Mouse (Mus musculus) limb, embryonic 11.5 days (tissue): ENCODE data around the gene Clpp. TPM values are rescaled to one million over a fixed set of nuclear protein-coding genes. Genes with fewer than 3 reads are reported as not detected.

Source experiments
- ATAC-seq: fragments of 200-750 bp; cut with Nextera tagmentation; 2 replicates; pipeline ENCODE4 v1.8.0; 2017; ENCODE audit warnings: low read depth; ENCODE audit not compliant: insufficient number of reproducible peaks, low FRiP score, low TSS enrichment
- DNase-seq: peaks from one replicate; pipeline ENCODE4 v3.0.0-alpha.2; 2015; ENCODE audit warnings: low spot score
- H3K27ac ChIP-seq: fragments of 300-500 bp; sonication (generic); replicated peaks from 2 replicates; pipeline ENCODE4 v1.5.1; 2014; ENCODE audit warnings: low read depth, mild to moderate bottlenecking, low read length
- H3K27me3 ChIP-seq: fragments of 300-500 bp; sonication (generic); 2 replicates; pipeline ENCODE4 v1.6.1; 2014; ENCODE audit warnings: mild to moderate bottlenecking, low read length, mixed read lengths; ENCODE audit not compliant: control insufficient read depth, insufficient read depth
- H3K36me3 ChIP-seq: fragments of 300-500 bp; sonication (generic); 2 replicates; pipeline ENCODE4 v1.6.1; 2014; ENCODE audit warnings: mild to moderate bottlenecking, low read length, moderate library complexity, mixed read lengths; ENCODE audit not compliant: control insufficient read depth, insufficient read depth
- H3K4me1 ChIP-seq: fragments of 300-500 bp; sonication (generic); 2 replicates; pipeline ENCODE4 v1.6.1; 2014; ENCODE audit warnings: low read length, mixed read lengths; ENCODE audit not compliant: control insufficient read depth, insufficient read depth
- H3K4me2 ChIP-seq: fragments of 300-500 bp; sonication (generic); 2 replicates; pipeline ENCODE4 v1.6.1; 2014; ENCODE audit warnings: low read depth, mild to moderate bottlenecking, moderate library complexity; ENCODE audit not compliant: severe bottlenecking
- H3K4me3 ChIP-seq: fragments of 300-500 bp; sonication (generic); 2 replicates; pipeline ENCODE4 v1.5.1; 2014; ENCODE audit warnings: low read depth, low read length
- H3K9ac ChIP-seq: fragments of 300-500 bp; sonication (generic); 2 replicates; pipeline ENCODE4 v1.6.1; 2014; ENCODE audit warnings: mild to moderate bottlenecking, low read length
- H3K9me3 ChIP-seq: fragments of 300-500 bp; sonication (generic); 2 replicates; pipeline ENCODE4 v1.6.1; 2016; ENCODE audit warnings: low read length; ENCODE audit not compliant: control insufficient read depth
- WGBS: fragments of 180-500 bp; shearing (Covaris S2); extraction: QIAGEN DNeasy Blood & Tissue Kit; methylation state at CpG from one replicate; pipeline ENCODE4 v1.1.7; 2014; 5-methylcytosine and 5-hydroxymethylcytosine counted together
- polyA plus RNA-seq: library from polyadenylated mRNA; unstranded; fragments of >200 nt; fragmentation: Nextera tagmentation; extraction: Ambion mirVana; gene quantifications from 2 replicates; pipeline ENCODE4 v1.2.1, GENCODE M21; 2014

The Clpp gene
- polyA plus RNA-seq, 1 experiment from 2014 or later: 159 TPM

DNA sequence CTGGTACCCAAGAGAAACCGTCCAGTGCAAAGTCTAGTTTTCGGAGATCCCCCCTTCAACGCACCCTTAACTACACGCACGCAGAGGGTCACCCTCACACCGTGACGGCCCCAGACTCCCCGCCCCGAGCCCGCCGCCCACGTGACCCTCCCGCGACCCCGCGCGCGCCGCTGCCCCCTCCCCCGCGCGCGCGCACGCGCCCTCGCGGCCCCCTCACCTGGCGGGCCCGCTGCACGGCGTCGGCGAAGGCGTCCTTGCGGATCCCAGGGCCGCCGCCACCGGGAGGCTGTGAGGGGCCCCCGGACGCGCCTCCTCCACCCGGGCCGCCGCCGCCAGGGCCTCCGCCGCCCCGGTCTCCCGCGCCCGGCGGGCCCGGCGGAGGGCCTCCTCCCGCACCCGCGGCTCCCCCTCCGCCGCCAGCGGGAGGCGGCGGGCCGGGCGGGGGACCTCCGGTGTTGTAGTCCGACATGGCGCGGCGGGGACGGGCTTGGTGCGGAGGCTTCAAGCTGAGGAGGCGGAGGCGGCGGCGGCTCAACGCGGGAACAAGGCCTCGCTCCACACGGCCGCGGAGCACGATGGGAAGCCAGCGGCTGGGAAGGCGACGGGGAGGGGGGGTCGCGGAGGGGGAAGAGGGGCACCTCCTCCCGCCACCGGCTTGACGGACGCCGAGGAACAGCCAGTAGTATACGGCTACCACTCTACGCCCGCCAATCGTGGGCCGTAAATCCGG lies 41.0 kb downstream of the Clpp start, which contains the start of gene Khsrp:
Gene Khsrp, minus strand, starts transcription at position 592 of the 730 bp plus-strand sequence.
- Histone ChIP-seq H3K27ac (peak within 1 kb of the TSS; percentile 91), H3K36me3 (peaks cover 15% of the 10 kb centered on the region; the same call in 1 of the 2 replicates), H3K9ac (peak within 1 kb of the TSS; percentile 99), H3K4me2 (peak within 1 kb of the TSS; percentile 97), H3K4me1 (peaks cover 8% of the 10 kb centered on the region), H3K9me3 (no peaks in the 10 kb centered on the region), H3K27me3 (no peaks in the 10 kb centered on the region), H3K4me3 (peak within 1 kb of the TSS; percentile 75)
- under 1% methylated on average over 89 of the region's 99 CpGs for WGBS
- DNase-seq: peak; percentile 69
- no peak for ATAC-seq

DNA sequence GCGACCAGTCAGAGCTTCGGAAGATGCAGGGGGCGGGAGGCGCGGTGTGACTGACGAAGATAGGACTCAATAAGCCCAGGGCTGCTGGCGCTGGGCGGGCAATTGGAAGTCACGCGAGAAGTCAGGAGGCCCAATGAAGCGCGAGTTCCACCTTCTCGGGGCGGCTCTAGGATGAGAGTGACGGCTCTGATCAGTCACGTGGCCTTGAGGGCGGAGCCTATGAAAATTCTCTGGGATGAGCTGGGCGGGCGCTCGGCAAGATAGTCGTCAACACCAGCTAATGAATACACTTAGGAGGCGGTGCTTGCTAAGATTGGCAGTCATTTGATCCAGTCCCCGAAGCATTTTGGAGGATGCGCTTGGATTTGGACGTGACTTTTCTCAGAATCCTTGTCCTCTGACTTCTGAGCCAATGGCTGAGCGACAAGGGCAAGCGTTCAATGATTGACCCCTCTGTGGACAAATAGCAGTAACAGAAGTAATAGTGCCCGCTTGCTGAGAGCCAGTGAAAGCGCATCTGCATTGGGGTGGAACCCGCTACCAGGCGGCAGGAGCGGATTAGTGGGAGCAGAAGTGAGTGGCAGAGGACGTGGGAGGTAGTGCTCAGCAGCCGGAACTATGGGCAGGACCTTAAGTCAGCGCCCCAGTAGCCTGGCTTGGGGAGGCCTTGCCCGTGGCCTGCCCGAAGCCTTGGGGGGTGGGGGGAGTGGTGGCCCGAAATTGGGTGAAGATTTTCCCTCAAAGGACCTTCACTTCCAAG lies 41.7 kb downstream of the Clpp start:
- Histone ChIP-seq H3K4me2 (peak overlapping the region; percentile 44), H3K4me1 (peaks cover 8% of the 10 kb centered on the region), H3K9me3 (no peaks in the 10 kb centered on the region), H3K27ac (0 out of 2 replicates have a peak overlapping the region, but pooled peaks have one; percentile 25), H3K4me3 (peak overlapping the region; percentile 75), H3K9ac (peak overlapping the region; percentile 24; the same call in 1 of the 2 replicates), H3K36me3 (peaks cover 12% of the 10 kb centered on the region; the same call in 1 of the 2 replicates), H3K27me3 (no peaks in the 10 kb centered on the region)
- ATAC-seq (peak; percentile 96), DNase-seq (peak; percentile 98)
- 1% methylated on average over 38 of the region's 38 CpGs for WGBS

DNA sequence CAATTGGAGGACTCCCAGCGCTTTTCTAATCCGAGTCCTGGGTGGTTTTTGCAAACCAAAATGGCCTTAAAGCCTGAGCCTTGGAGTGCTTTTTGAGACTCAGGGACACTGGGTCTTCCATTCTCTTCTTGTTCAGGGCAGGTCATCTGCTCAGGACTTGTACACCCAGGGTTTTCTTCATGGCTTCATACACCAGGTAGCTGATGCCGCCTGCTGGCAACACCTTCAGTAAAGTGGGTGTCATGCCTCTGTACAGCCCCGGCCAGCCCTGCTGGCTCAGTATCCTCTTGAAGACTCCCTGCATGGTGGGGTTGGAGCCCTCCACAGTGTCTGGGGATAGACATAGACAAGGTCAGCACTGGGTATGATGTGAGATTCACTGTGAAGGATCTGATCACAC lies 42.7 kb downstream of the Clpp start:
- Histone ChIP-seq H3K4me1 (peaks cover 8% of the 10 kb centered on the region), H3K4me2 (no peak overlapping the region), H3K9me3 (no peaks in the 10 kb centered on the region), H3K36me3 (peaks cover 7% of the 10 kb centered on the region; the same call in 1 of the 2 replicates), H3K27me3 (no peaks in the 10 kb centered on the region), H3K9ac (no peak overlapping the region), H3K27ac (no peak overlapping the region), H3K4me3 (no peak overlapping the region)
- no peak for DNase-seq
- WGBS: 85% methylated on average over 4 of the region's 4 CpGs
- ATAC-seq: no peak

DNA sequence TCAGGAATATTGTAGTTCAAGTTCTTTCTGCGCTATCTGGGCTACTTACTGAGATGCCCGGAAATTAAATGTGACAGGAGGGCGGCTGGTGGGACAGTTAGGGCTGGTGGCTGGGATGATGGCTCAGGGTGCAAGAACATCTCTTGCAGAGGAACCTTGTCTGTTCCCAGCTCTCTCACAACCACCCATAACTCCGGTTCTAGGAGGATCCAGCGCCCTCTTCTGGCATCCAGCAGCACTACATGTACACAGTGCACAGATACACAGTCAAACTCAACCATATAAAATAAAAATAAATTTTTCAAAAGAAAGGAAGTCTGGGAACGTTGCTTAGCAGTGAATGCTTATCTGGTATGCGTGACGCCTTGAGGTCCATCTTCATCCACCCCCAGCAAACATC lies 48.9 kb downstream of the Clpp start:
- DNase-seq (no peak), ATAC-seq (no peak)
- no peaks in the 10 kb centered on the region for H3K36me3 ChIP-seq
- H3K4me1 ChIP-seq: no peaks in the 10 kb centered on the region
- H3K4me2 ChIP-seq: no peak overlapping the region
- no peak overlapping the region for H3K27ac ChIP-seq
- H3K27me3 ChIP-seq: peaks cover 8% of the 10 kb centered on the region; the same call in 1 of the 2 replicates
- no peak overlapping the region for H3K4me3 ChIP-seq
- H3K9me3 ChIP-seq: no peaks in the 10 kb centered on the region
- WGBS: 39% methylated on average over 8 of the region's 8 CpGs
- H3K9ac ChIP-seq: no peak overlapping the region

DNA sequence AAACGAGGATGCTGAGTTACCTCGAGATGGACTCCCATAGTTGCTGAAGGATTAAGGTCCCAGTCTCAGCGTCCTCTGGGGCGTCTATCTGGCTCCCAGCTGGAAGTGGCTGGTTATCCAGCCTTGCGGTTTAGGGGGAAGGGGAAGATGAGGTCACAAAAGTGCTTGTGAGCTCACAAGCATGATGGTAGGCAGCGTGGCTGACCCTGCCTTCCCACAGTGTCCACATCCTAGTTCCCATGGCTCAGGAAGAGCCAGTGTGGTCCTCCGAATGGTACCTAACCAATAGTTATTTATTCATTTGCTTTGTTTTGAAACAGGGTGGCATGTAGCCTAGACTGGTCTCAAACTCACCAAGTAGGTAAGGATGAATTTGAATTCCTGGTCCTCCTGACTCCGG lies 51.4 kb downstream of the Clpp start, which contains the start of gene Slc25a41:
Gene Slc25a41, minus strand, starts transcription at position 101 of the 400 bp plus-strand sequence.
- WGBS: 76% methylated on average over 8 of the region's 8 CpGs
- H3K36me3 ChIP-seq: no peaks in the 10 kb centered on the region
- no peak for ATAC-seq

More for the DNA sequence above, 51.4 kb downstream of the Clpp start, which contains the start of gene Slc25a41:
- Histone ChIP-seq H3K4me3 (no peak within 1 kb of the TSS), H3K9me3 (no peaks in the 10 kb centered on the region), H3K9ac (no peak within 1 kb of the TSS), H3K4me1 (no peaks in the 10 kb centered on the region), H3K27me3 (peaks cover 8% of the 10 kb centered on the region; the same call in 1 of the 2 replicates), H3K27ac (no peak within 1 kb of the TSS), H3K4me2 (no peak within 1 kb of the TSS)
- no peak for DNase-seq

Other genes with a start within 250 kb of the Clpp start
- 19.0 and 19.9 TPM in 2 replicates for gene Nrtn, start 232.8 kb upstream of the Clpp start, polyA plus RNA-seq
- 37.3 and 38.2 TPM in 2 replicates for gene Dus3l, start 225.5 kb upstream of the Clpp start, polyA plus RNA-seq
- gene Prr22, start 220.1 kb upstream of the Clpp start, polyA plus RNA-seq: 1.2 TPM in 2 replicates
- gene Rfx2, start 159.3 kb upstream of the Clpp start, polyA plus RNA-seq: 2.7 and 2.9 TPM in 2 replicates
- gene Acsbg2, start 115.9 kb upstream of the Clpp start, polyA plus RNA-seq: not detected in 2 replicates
- 0.40 and 0.50 TPM in 2 replicates for gene 1700061G19Rik, start 114.8 kb upstream of the Clpp start, polyA plus RNA-seq
- gene Mllt1, start 54.9 kb upstream of the Clpp start, polyA plus RNA-seq: 33.6 and 43.1 TPM in 2 replicates
- not detected in 2 replicates for gene Acer1, start 8.2 kb upstream of the Clpp start, polyA plus RNA-seq
- gene Alkbh7, start 7.0 kb downstream of the Clpp start, polyA plus RNA-seq: 40.2 and 42.1 TPM in 2 replicates
- gene Pspn, start 9.7 kb downstream of the Clpp start, polyA plus RNA-seq: 0.72 TPM in 1 of 2 replicates, not detected in the other
- gene Gtf2f1, start 21.0 kb downstream of the Clpp start, polyA plus RNA-seq: 73.8 and 76.6 TPM in 2 replicates
- gene Gm17949, start 21.2 kb downstream of the Clpp start, polyA plus RNA-seq: 0.21 and 0.37 TPM in 2 replicates
- gene Khsrp, start 41.2 kb downstream of the Clpp start, polyA plus RNA-seq: 48.4 and 48.7 TPM in 2 replicates
- not detected in 2 replicates for gene Slc25a41, start 51.3 kb downstream of the Clpp start, polyA plus RNA-seq
- gene Crb3, start 68.8 kb downstream of the Clpp start, polyA plus RNA-seq: 1.0 and 1.1 TPM in 2 replicates
- gene Slc25a23, start 69.6 kb downstream of the Clpp start, polyA plus RNA-seq: 4.5 TPM in 2 replicates
- 0.43 and 0.51 TPM in 2 replicates for gene Dennd1c, start 88.2 kb downstream of the Clpp start, polyA plus RNA-seq
- gene Tubb4a, start 97.5 kb downstream of the Clpp start, polyA plus RNA-seq: 11.1 and 11.8 TPM in 2 replicates
- gene Tnfsf9, start 115.0 kb downstream of the Clpp start, polyA plus RNA-seq: 8.4 and 9.3 TPM in 2 replicates
- not detected in 2 replicates for gene Cd70, start 159.5 kb downstream of the Clpp start, polyA plus RNA-seq
- gene Tnfsf14, start 203.9 kb downstream of the Clpp start, polyA plus RNA-seq: 0.17 and 0.31 TPM in 2 replicates
- gene C3, start 237.8 kb downstream of the Clpp start, polyA plus RNA-seq: 0.03 and 0.21 TPM in 2 replicates